26 mouse cellular contexts compared by ENCODE assay signal in the genomic region with DNA sequence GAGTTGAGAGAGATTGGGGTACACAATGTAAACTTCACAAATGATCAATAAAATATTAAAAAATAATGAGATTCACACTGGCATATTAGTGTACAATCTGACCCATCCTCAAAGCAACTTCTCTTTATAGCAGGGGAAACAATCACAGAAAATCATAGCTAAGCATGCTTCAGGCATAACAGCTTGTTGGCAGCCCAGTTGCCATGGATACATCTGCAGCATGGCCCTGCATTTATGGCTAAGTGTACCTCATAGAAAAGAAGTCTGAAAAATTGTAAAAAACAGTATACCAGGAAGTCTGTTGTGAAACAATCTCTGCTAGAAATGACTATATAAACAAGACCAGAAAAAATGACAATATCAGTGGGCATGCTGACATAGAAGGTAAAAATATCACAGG.
DNase-seq lines count a peak whose midpoint lies in the region; ATAC-seq and TF ChIP-seq lines count a peak whose summit lies in the region.
"Had no signal": no experiment of that assay in that cellular context is flagged by ENCODE, and none has a peak within 500 bp of the region (broad histone marks: within the 10 kb centered on the region; RNA-seq: fewer than 3 reads in every experiment).

No protein-coding gene starts in this region.

- no peaks in the 10 kb centered on the region for H3K9me3 ChIP-seq in forebrain, embryonic 14.5 days (replicated peaks; ENCODE audit: control insufficient read depth, low read length)
- no peaks in the 10 kb centered on the region for H3K9me3 ChIP-seq in forebrain, embryonic 11.5 days (ENCODE audit: control insufficient read depth, low read length)
- H3K9me3 ChIP-seq in forebrain, postnatal 0 days (ENCODE audit: low read length): no peaks in the 10 kb centered on the region
- H3K9me3 ChIP-seq: embryonic facial prominence, embryonic 13.5 days; heart, embryonic 10.5 days; hindbrain, embryonic 10.5 days; limb, embryonic 12.5 days; neural tube, embryonic 13.5 days had no signal

- TF ChIP-seq CTCF in forebrain, postnatal 0 days (IDR thresholded peaks at IDR 0.05; ENCODE audit: low read depth): no peak

- DNase-seq in forebrain, embryonic 14.5 days (ENCODE audit: low spot score): peak; percentile 65
- DNase-seq in forebrain, embryonic 11.5 days (ENCODE audit: low spot score): no peak
- DNase-seq in left cerebral cortex, postnatal 14 days (ENCODE audit: low spot score in 2 of 2): peak; percentile 2 to 8
- DNase-seq in left cerebral cortex, adult 18-20 months (ENCODE audit: low spot score in 2 of 2): no peak
- peak; percentile 9 for DNase-seq in brain, adult 2 months (ENCODE audit: low read depth, low spot score)
- DNase-seq in forebrain, postnatal 0 days: peak; percentile 71
- no peak for DNase-seq in embryo, embryonic 9.5 days (ENCODE audit: extremely low spot score)
- DNase-seq: adrenal gland, postnatal 25 days; cerebellum, adult 18-20 months; cerebellum, postnatal 25 days; kidney, postnatal 25 days; liver, postnatal 0 days; retina, postnatal 1 day; spleen, adult 18-20 months had no signal

- no peak overlapping the region for H3K4me2 ChIP-seq in forebrain, embryonic 14.5 days (ENCODE audit: low read length)
- no peak overlapping the region for H3K4me2 ChIP-seq in forebrain, embryonic 11.5 days (ENCODE audit: low read depth, low read length, severe bottlenecking)
- H3K4me2 ChIP-seq in forebrain, postnatal 0 days (ENCODE audit: low read depth): no peak overlapping the region
- H3K4me2 ChIP-seq: embryonic facial prominence, embryonic 13.5 days; limb, embryonic 12.5 days; liver, embryonic 11.5 days; neural tube, embryonic 13.5 days had no signal

- H3K27ac ChIP-seq in forebrain, embryonic 14.5 days (ENCODE audit: low read depth, low read length): no peak overlapping the region
- H3K27ac ChIP-seq in forebrain, embryonic 11.5 days (ENCODE audit: low read depth, low read length): no peak overlapping the region
- H3K27ac ChIP-seq in forebrain, postnatal 0 days (ENCODE audit: low read depth, low read length): no peak overlapping the region
- H3K27ac ChIP-seq: embryonic facial prominence, embryonic 13.5 days; heart, embryonic 10.5 days; hindbrain, embryonic 10.5 days; limb, embryonic 12.5 days; macrophage; neural tube, embryonic 13.5 days had no signal

- no peaks in the 10 kb centered on the region for H3K27me3 ChIP-seq in forebrain, embryonic 14.5 days (replicated peaks; ENCODE audit: control insufficient read depth, insufficient read depth, low read length)
- no peaks in the 10 kb centered on the region for H3K27me3 ChIP-seq in forebrain, embryonic 11.5 days (ENCODE audit: control insufficient read depth, insufficient read depth, low read length)
- H3K27me3 ChIP-seq in forebrain, postnatal 0 days (ENCODE audit: insufficient read depth, low read length): no peaks in the 10 kb centered on the region
- H3K27me3 ChIP-seq: embryonic facial prominence, embryonic 13.5 days; limb, embryonic 12.5 days; neural tube, embryonic 13.5 days had no signal

- intact Hi-C loops in left cerebral cortex, postnatal 14 days (cut with DNase I): no loop called here

- H3K9ac ChIP-seq in forebrain, embryonic 14.5 days (ENCODE audit: low read length): no peak overlapping the region
- H3K9ac ChIP-seq in forebrain, embryonic 11.5 days (ENCODE audit: low read length): no peak overlapping the region
- no peak overlapping the region for H3K9ac ChIP-seq in forebrain, postnatal 0 days
- H3K9ac ChIP-seq: embryonic facial prominence, embryonic 13.5 days; limb, embryonic 12.5 days; liver, postnatal 0 days; neural tube, embryonic 13.5 days had no signal

- ATAC-seq in forebrain, embryonic 14.5 days: peak; percentile 67; the same call in 1 of the 2 replicates
- no peak for ATAC-seq in forebrain, embryonic 11.5 days (replicated peaks; ENCODE audit: low FRiP score)
- ATAC-seq in forebrain, postnatal 0 days: peak; percentile 89
- ATAC-seq: CD4-positive, CD25-positive, alpha-beta regulatory T cell, adult 4 months; intestine, postnatal 0 days; liver, postnatal 0 days; lung, postnatal 0 days had no signal

- no peaks in the 10 kb centered on the region for H3K4me1 ChIP-seq in forebrain, embryonic 14.5 days (ENCODE audit: control insufficient read depth, insufficient read depth, low read length)
- H3K4me1 ChIP-seq in forebrain, embryonic 11.5 days (replicated peaks; ENCODE audit: control insufficient read depth, insufficient read depth, low read length): no peaks in the 10 kb centered on the region
- H3K4me1 ChIP-seq in forebrain, postnatal 0 days (ENCODE audit: insufficient read depth): no peaks in the 10 kb centered on the region
- H3K4me1 ChIP-seq: embryonic facial prominence, embryonic 13.5 days; heart, embryonic 10.5 days; hindbrain, embryonic 10.5 days; limb, embryonic 12.5 days; neural tube, embryonic 13.5 days had no signal

- no peak overlapping the region for H3K4me3 ChIP-seq in forebrain, embryonic 14.5 days (ENCODE audit: low read depth, low read length)
- H3K4me3 ChIP-seq in forebrain, embryonic 11.5 days (ENCODE audit: low read depth, low read length): no peak overlapping the region
- no peak overlapping the region for H3K4me3 ChIP-seq in forebrain, postnatal 0 days (ENCODE audit: low read depth, low read length)
- H3K4me3 ChIP-seq: embryonic facial prominence, embryonic 13.5 days; erythroblast, embryonic 14.5 days; heart, embryonic 10.5 days; hindbrain, embryonic 10.5 days; limb, embryonic 12.5 days; myocyte; neural tube, embryonic 13.5 days had no signal

- H3K36me3 ChIP-seq in forebrain, embryonic 14.5 days (ENCODE audit: control insufficient read depth, insufficient read depth, low read length): no peaks in the 10 kb centered on the region
- H3K36me3 ChIP-seq in forebrain, embryonic 11.5 days (ENCODE audit: control insufficient read depth, insufficient read depth, low read length): no peaks in the 10 kb centered on the region
- H3K36me3 ChIP-seq in forebrain, postnatal 0 days (ENCODE audit: insufficient read depth): no peaks in the 10 kb centered on the region
- H3K36me3 ChIP-seq: embryonic facial prominence, embryonic 13.5 days; heart, embryonic 10.5 days; hindbrain, embryonic 10.5 days; limb, embryonic 12.5 days; neural tube, embryonic 13.5 days had no signal

Comparison
In these comparisons a context has a peak if more than half of its experiments do, and no peak if none do; other contexts are left out.
1. DNase-seq: peak in forebrain, embryonic 14.5 days (single experiment), left cerebral cortex, postnatal 14 days (2 of 2), brain, adult 2 months (single experiment) and forebrain, postnatal 0 days (single experiment); none in forebrain, embryonic 11.5 days (single experiment), left cerebral cortex, adult 18-20 months (0 of 2) and embryo, embryonic 9.5 days (single experiment).